Mouse (Mus musculus) liver, adult 2 months (tissue): ENCODE measurements around the gene Fcor.

Experiments used
- CTCF ChIP-seq: fragments of 200-500 bp; IDR thresholded peaks from 2 replicates; pipeline ENCODE4 v1.5.1; 2011; ENCODE audit warnings: low read depth, low read length, control low read depth
- POLR2A ChIP-seq: fragments of 200-500 bp; IDR thresholded peaks from 2 replicates; pipeline ENCODE4 v1.6.1; 2011; ENCODE audit warnings: low read length, control low read depth; ENCODE audit not compliant: insufficient read depth; ENCODE audit errors: extremely low read depth

DNA sequence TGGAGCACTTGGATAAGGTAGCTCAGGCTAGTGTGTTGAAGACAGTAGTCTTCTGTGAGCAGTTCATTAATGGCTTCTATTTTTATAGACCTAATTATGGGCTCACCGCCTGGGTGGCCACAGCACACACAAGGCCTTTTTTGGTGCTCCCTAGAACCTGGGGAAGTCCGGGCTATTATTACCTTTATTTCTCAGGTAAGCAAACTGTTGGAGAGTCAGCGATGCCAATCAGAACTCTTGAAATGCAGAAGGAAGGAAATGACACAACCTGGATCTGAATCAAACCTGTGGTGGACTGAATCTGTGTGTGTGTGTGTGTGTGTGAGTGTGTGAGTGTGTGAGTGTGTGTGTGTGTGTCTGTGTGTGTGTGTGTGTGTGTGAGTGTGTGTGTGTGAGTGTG, 22.0 kb upstream of the Fcor start, which contains the start of gene Fcer2a:
- no peak for TF ChIP-seq CTCF
- TF ChIP-seq POLR2A: no peak
